Mouse (Mus musculus): Measurements from ENCODE around the gene Gna14.

Gna14 gene

DNA sequence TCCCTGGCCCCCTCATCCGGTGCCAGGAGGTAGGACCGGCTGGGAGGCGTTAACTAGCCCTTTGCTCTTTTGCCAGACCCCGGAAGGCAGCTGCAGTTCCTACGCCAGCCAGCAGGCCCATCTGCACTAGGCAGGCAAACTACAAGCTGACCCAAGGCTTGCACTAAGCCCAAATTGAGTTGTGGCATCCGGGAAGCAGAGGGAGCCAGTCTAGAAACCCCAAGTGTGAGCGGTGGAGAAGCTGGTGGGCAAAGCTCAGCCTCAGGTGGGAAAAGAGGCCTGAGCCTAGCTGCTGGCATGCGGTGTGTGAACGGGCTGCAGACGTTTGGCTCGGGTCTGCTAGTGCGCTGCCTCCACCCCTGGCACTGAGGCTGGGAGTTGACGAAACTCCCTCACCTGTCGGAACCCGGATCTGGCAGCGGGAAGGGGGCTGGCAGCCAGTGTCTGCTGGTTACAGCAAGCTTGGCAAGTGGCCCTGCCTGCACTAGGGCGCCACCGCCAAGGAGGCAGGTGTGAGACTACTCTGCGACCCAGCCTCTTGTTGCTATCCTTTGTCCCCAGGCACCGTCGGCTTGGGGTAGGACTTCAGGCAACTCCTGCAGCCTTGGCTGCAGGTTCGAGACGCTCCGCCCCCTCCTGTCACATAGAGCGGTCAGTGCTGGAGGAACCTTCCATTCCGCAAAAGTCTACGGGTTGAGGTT, at the start of gene Gna14:
Gna14 (plus strand) TSS at position 232 of the 701 bp plus-strand sequence.
- DNase-seq (ENCODE audit: low read depth, low spot score), result peak; percentile 38

DNA sequence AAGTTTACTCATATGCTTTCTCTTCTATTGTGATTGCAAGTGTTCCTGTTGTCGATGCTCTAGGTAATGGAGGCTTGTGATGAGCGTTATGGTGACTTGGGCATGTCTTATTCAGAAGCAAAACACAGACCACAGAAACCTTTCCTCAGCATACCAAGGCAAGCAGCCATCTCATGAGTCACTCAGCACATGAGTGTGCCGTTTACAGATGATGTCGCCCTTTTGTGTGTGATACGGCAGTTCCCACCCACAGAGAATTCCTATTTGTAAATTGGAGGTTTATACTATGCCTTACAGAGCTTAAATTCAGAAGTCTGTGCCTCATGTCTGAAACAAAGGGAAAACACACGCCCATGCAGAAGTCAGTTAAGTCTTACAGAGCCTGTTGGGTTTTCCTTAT, 49.0 kb upstream of the Gna14 start:
- no peak for DNase-seq (ENCODE audit: low read depth, low spot score)

DNA sequence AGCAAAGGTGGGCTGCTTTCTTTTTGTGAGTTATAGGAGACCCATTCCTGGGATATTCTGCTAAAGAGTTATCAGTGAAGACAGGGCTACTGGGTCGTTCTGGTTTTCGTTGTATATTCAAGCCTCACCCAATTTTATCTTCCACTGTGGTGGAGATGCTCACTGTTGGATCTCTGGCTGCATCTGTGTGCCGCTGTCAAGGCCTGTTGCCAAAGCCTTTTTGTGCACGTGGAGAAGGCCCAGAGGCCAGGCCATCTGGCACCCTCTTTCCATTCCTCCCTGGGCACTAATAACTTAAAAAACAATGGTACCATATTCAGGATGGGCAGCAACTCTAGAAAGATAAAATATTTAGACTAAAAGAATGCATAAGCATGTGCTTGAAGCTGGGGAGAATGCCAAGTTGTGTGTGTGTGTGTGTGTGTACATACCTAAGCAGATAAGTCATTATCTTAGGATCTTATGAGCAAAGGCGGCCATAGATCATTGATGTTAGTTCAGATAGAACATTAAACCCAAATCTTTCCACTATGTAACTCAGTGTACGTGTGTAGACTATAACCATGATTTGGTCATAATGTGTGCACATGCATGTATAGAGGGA, 45.3 kb upstream of the Gna14 start:
- DNase-seq (ENCODE audit: low read depth, low spot score), result no peak

DNA sequence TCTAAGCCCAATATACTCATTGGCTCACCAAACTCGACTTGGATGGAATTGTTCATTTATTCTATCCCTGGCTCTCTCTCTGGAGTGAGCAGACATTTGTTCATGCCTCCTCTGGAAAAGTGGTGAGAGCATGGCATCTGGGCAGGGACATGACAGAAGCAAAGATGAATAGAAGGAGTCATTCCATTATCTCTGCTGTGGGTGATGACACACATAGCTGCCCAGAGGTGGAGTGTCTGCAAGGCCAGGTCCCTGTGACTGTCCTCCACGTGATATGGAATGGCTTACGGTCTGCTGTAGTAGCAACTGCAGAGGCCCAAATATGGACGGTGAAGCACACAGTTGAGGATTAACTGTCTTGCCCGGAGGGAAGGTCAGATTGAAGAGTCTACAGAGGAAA, 41.2 kb upstream of the Gna14 start:
- DNase-seq (ENCODE audit: low read depth, low spot score), result no peak

DNA sequence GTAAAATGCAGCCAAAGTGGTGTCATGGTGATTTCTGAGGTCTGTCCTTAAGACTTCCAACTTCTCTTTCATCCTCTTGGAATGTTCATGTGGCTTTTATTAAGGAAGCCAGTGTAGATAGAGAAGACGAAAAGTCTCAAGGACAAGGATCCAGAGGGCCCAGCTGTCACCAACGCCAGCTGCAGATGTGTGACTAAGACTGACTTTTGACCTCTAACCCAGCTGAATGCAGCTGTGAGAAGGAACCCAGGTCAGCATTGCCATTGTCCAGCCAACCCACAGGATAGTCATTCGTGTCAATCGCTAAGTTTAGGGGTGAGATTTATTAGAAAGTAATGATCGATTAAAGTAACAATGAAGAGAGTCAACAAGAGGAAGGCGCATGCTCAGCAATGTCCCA, 32.5 kb upstream of the Gna14 start:
- DNase-seq (ENCODE audit: low read depth, low spot score), result no peak

DNA sequence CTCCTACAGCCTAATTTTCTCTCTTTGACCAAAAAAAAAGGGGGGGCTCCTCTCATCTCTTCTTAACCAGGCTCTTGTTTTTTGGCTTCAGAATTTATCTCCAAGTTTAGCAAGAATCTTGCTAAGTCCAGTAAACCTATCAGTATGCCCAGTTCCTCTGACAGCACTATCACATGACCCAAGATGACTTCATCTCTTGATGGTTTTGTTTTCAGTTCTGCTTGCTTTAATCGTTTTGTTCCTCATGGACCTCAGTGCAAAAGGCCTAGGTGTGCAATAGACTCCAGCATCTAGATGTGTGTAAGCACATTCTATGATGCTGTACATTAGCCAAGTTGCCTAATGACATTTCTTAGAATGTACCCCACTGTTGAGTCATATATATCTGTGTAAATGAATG, 27.8 kb upstream of the Gna14 start:
- DNase-seq (ENCODE audit: low read depth, low spot score), result no peak

DNA sequence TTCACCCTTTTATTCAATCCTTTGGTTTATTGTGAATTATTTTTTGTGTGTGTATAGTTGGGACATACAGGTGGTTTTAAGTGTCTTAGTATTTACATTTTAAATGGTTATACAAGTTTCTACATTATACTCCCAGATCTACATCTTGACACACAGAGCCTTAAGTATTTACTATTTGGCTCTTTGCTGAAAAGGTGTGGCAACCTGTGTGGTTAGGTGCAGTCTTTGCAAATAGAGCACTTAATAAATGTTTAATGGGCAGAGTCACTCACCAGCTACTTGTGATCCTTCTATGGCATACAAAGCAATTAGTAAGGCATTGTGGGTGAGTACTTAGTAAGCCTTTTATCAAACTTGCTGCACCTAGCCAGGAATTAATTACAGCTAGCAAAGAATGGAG, 24.3 kb upstream of the Gna14 start:
- no peak for DNase-seq (ENCODE audit: low read depth, low spot score)

DNA sequence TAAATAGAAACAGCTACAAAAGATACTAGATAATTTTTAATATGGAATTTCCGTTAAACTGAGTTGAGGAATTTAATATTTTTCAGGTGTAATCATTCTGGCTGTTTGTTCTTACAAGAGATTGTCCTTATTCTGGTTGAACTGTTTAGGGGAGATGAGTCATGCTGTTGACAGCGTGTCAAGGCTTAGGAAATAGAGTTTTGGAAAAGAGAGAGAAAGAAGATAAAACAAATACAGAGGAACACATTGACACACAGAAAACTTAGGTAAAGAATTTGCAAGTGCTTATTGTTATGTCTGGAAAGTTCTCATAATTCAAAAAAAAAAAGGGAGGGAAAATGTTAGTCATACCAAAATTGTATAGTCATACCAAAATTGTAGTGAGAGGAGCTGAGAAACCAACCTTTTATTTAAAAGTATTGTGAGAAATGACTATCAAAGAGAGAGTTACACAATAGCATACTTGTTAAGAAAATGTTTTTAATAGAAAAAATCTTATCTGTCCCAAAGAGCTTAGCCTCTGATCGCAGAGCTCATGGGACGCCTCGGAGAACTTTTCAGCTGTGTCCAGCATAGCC, 17.4 kb upstream of the Gna14 start:
- DNase-seq (ENCODE audit: low read depth, low spot score), result no peak

DNA sequence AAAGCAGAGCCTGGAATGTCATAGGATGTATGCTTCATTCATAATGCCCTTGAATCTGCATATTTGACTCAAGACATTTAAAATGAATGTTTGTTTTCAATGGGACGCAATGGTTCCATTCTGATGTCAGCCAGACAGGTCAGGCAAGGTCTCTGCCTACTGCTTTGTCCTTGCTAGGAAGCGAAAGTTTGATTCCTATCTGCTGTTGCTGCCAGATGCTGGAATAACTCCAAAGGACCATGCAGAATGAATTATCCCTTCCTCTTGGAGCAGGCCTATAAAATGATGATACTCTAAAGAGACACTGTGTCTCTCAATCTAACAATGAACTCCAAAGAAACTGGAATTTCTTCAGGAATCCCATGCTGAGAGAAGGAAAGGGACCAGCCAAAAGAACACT, 10.0 kb upstream of the Gna14 start:
- DNase-seq (ENCODE audit: low read depth, low spot score), result no peak

DNA sequence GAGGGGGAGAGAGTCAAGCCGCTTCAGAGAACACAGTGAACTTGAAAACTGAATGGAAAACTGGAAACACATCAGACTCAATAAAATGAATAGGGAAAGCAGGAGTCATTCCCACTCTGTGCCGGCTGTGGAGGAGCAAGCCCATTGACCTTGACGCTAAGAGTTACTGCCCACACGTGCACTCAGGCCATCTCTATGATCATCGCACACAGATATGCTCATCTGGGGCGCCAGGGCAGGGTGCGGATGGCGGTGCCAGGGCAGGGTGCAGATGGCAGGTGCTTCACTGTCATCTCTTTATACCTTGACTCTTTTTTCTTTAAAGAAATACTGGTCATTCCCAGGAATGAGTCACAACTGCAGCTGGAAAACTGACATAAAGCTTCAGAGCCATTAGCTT, 4.2 kb upstream of the Gna14 start:
- no peak for DNase-seq (ENCODE audit: low read depth, low spot score)

DNA sequence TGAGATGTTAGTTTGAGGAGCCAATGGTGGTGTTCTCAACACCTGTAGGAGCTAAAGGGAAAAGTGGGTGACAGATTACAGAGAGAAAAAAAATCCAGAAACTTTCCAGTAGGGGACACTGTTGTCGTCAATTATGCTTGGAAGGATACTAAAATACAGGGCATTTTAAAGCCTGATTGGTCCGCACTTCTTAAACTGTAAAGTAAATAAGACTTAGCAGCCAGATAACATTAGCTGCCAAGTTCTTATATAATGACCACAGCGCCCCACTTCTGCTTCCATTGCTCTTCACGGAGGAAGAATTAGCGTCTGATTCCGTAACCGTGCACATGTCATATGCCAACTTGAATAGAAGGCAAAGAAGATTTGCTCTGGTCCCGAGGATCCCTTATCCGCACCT, 683 bp upstream of the Gna14 start:
- peak; percentile 41 for DNase-seq (ENCODE audit: low read depth, low spot score)

DNA sequence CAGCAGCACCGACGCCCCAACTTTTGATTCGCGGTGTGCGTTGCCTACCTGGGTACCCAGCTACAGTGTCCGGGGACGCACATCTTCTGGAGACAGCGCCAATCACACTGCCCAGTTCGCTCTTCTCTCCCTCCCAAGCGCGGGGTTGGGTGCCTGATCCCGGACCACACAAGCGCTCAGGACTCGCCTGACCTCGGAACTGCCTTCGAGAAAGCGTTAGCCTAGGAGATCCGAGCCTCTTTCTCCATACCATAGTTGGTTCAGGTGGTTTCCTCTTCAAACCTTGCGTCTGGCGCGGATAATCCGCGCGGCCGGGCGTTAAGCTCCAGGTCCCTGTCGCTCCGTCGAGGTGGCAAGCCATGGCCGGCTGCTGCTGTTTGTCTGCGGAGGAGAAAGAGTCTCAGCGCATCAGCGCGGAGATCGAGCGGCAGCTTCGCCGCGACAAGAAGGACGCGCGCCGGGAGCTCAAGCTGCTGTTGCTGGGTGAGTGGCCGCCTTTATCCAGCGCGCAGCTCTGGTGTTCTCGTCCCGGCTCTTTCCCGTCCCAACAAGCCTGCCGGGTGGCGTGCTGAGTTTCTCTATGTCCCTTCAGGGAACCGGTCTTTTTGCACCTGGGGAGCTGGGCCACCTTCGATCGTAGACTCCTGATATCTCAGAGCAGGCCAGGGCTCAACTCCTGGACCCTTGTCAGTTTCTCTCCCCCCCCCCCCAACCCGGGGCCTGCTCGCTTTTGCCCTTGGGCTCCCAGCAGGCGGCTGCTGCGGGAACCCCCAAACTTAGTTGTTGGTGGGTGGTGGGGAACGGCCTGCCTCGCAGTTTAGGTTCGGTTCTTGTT, 990 bp downstream of the Gna14 start:
- DNase-seq (ENCODE audit: low read depth, low spot score), result no peak

DNA sequence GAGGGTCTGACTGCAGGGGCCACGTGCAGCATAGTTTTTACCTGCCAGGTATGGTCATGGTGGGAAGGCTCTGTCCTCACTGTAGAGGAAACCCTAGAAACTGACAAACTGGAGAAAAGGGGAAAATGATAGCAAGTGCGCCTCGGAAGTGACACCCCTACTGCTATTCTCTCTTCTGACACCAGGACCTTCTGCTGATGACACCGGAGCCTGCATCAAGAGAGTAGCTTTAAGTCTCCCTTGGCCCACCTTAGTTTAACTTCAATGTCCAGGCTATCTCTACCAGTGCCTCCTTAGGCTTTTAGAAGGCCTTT, 1.6 kb downstream of the Gna14 start:
- DNase-seq (ENCODE audit: low read depth, low spot score), result no peak

DNA sequence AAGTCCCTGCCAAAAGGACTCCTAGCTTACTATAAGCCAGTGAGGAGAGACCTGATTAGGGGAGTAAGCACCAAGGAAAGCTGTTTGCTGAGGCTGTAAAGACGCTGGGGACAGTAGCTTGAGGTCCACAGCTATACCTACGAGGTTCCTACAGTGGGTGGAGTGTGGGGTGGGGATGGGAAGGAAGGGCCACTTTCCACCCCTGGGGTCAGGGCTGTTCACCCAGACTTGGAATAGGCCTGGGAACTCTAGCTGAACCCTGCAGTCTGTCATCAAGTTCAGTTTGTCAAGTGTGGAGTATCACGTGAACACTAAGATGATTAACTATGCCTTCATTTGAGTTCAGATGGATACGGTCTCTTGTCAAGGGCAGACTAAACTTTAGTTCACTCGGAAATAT, 2.3 kb downstream of the Gna14 start:
- no peak for DNase-seq (ENCODE audit: low read depth, low spot score)

DNA sequence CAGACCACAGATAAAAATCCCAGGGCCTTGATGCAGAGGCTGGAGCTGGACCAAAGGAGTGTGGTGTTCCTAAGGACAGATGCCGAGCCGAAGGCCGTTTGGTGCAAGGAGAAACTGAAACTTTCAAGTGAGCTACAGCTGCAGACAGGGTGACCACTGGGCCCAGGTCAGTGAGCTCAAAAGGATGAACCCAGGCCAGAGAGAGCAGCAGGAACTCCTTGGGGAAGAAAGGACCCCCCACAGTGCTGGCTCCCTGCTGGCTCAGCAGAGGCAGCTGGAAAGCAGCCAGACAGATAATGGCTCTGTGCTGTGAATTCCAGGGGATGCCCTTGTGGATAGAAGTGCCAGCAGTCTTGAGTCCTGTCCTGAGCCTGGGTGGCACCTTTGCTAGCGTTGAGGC, 3.7 kb downstream of the Gna14 start:
- DNase-seq (ENCODE audit: low read depth, low spot score), result peak; percentile 16

DNA sequence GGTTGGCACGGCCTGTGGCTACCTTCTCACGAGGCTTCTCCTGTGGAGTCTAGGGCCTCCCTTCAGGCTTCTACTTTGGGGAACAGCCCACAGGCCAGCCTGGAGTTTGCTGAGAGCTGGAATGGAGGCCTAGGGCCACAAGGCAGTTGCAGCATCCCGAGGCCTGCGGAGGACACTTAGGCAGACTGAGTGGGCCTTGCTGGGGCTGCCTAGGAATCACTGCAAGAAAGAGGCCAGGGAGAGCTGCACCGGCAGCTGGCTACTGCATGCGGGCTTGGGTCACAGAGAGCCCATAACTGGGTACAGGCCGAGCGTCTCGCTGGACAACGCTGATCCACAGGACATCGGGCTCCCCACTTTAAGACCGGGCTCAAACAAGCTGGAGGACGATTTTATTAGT, 4.3 kb downstream of the Gna14 start:
- no peak for DNase-seq (ENCODE audit: low read depth, low spot score)

DNA sequence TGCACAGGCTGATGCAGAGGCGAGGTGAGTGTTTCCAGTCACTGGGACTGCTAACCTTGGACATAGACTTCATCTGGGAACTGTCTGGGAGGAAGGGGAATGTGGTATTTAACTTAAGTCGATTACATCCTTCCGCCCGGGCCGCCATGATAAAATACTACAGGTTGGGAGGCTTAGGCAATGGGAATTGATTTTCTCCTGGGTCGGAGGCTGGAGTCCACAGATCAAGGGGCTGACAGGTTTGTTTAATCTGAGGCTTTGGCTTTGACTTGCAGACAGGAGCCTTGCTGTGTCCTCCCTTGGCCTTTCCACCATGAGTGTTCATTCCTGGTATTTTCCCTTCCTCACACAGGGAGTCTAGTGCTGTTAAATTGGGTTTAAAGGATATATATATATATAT, 5.8 kb downstream of the Gna14 start:
- DNase-seq (ENCODE audit: low read depth, low spot score), result no peak

DNA sequence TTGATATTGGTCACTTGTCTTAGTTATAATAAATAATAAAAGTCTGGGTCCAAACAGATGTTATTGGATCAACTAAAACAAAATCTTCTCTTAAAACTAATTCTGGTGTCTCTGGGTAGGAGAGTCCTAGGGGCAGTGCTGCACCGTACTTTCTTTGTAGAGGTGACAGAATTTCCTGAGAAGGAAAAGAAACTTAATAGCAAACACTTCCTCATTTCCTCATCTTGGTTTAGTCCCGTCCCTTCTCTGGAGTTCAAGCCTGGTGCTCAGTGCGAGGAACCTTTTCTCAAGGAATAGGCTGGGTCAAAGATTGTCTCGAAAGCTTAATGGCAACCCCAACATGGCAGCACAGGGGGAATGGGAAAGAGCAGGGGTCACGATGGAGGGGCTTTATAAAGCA, 7.8 kb downstream of the Gna14 start:
- no peak for DNase-seq (ENCODE audit: low read depth, low spot score)

DNA sequence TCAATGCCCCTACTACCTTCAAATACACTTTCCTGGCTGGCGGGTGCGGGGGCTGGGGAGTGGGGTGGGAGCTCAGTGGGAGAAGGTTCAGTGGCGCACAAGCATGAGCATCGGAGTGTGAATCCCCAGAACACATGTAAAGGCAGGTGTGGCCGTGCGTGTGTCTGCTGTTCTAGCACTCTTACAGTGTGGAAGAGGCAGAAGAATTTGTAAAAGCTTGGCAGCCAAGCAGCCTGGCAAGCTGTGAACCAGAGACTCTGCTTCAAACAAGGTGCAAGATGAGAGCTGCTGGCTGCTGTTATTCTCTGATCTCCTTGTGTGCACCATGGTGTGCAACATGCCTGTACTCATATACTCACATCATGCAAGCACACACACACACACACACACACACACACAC, 11.1 kb downstream of the Gna14 start:
- DNase-seq (ENCODE audit: low read depth, low spot score), result no peak

DNA sequence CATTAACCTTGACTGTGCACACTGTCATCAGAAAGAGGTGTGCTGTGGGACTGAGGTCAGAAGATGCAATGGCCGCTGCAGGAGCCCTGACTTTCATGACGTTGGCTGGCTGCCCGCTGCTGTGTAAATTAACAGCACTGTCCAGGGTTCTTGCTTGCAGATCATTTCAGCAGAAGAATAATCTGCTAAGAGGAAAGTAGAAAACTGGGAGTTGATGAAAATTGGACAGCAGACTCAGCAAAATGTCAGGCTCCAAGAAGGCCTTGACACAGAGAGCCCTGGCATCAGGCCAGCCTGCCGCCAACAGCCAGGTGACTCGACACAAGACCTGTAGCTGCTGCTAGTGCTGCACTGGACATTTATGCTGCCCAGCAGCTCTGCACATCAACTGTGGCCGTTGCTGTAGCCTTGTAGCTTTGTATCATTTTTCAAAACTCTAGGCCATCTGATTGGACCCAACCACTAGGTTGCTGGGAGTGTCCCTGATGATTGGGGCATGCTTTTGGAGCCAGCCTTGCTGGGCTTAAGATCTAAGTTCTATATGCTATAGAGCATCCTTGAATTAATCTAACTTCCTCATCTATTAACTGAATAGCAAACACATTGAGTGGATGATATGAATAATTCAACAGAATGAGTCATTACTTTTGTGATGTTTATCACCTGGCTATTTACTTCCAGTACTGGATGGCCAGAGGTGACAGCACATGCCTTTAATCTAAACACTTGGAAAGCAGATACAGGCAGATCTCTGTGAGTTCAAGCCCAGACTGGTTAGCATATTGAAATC, 12.5 kb downstream of the Gna14 start:
- DNase-seq (ENCODE audit: low read depth, low spot score), result no peak

DNA sequence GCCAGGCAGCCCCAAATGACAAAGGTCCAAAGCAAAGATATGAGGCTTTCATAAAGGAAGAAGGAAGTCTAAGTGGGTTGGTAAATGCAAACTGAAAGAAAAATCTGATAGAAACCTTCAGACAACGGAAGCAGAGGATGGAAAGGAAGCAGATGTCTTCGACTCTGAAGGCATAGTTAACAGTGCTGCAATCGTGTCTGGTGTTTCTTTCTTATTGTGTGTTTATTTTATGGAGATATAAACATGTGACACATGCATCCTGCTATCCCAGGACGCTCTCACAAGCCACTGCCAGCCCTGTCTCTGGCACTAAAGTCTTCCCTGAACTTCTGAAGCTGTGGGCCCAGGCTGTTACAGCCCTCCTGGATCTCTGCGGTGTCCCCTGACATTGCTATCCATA, 13.2 kb downstream of the Gna14 start:
- DNase-seq (ENCODE audit: low read depth, low spot score), result no peak

DNA sequence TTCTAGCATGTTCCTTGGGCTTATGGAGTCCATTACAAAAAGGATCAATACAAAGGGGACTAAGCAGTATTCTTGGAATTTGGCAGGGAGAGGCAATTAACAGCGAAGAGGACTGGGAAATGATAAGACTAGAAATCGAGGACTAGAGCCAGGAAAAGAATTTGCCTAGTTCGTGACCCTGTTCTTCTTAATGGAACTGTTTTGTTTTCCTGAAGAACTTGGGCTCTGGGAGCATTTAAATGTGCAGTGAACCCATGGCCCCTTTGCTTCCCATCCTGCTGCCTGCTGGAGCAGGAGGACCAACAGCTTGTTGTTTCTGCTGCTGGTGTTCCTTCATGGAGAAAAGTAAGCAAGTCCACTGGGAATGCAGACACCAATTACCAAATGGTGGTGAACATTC, 15.3 kb downstream of the Gna14 start:
- no peak for DNase-seq (ENCODE audit: low read depth, low spot score)
